Mouse (Mus musculus) liver, embryonic 14.5 days (tissue): ENCODE data around the gene Olfr952.

Experiments
- CTCF ChIP-seq: IDR thresholded peaks from 2 replicates; pipeline ENCODE4 v1.5.1; 2016; ENCODE audit warnings: antibody characterized with exemption, low read depth, control low read depth
- EP300 ChIP-seq: IDR thresholded peaks from 2 replicates; pipeline ENCODE4 v1.6.1; 2016; ENCODE audit warnings: antibody characterized with exemption, low read depth

DNA sequence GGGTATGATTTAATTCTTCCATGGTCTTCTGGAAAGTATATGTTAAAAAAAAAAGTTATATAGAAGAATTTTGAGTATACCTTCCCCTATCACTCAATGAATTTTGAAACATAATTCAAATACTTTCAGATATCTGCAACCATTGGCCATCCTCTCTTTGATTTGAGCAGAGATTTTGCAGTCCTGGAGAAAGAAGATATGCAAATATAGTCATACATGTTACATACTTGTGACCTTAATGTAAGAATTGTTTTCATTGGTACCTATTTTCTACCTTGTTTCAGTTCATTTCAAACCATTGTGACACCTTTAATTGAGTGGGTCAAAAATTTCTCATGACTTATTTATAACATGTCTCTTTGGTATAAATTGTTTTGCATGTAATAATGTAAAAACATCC is at the start of gene Olfr952:
- TF ChIP-seq EP300 (no peak), CTCF (no peak)
